Mouse (Mus musculus) ovary, postnatal 36 days (tissue): ENCODE measurements around the gene Ttc6.

Source experiments
- DNase-seq: peaks from one replicate; pipeline ENCODE4 v3.0.0; 2022; ENCODE audit warnings: low spot score, mixed read lengths

Ttc6 gene

GRCm38 (mm10) chr12:57563909-57564308, at the start of gene Ttc6:
Gene Ttc6 (plus strand): TSS chr12:57564113.
- no peak for DNase-seq

- DNase-seq = no peak
Observed at GRCm38 (mm10) chr12:57514552-57514951, 49.4 kb upstream of the Ttc6 start.

- no peak for DNase-seq
Observed at GRCm38 (mm10) chr12:57515702-57516377, 48.1 kb upstream of the Ttc6 start.

- DNase-seq = no peak
Observed at GRCm38 (mm10) chr12:57528335-57528734, 35.6 kb upstream of the Ttc6 start.

- DNase-seq = no peak
Observed at GRCm38 (mm10) chr12:57530474-57530873, 33.4 kb upstream of the Ttc6 start.

DNA sequence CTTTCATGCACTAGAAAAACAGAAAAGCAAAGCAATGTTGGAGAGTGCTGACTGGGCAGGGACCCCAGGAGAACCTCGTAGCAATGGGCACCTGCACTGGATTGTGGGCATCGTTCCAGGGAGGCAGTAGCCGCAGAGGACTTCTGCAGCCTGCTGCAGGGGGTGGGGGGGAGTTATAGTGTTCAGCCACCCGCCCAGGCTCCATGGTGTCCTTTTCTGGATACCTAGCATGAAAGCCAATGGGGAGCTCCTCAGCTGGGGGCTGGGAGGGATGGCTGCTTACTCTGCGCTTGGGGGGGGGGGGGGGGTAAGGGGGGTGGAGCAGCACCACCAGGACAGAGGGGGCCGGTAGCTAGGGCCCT, 29.4 kb upstream of the Ttc6 start:
- no peak for DNase-seq

GRCm38 (mm10) chr12:57534879-57535611, 28.9 kb upstream of the Ttc6 start:
- no peak for DNase-seq

DNA sequence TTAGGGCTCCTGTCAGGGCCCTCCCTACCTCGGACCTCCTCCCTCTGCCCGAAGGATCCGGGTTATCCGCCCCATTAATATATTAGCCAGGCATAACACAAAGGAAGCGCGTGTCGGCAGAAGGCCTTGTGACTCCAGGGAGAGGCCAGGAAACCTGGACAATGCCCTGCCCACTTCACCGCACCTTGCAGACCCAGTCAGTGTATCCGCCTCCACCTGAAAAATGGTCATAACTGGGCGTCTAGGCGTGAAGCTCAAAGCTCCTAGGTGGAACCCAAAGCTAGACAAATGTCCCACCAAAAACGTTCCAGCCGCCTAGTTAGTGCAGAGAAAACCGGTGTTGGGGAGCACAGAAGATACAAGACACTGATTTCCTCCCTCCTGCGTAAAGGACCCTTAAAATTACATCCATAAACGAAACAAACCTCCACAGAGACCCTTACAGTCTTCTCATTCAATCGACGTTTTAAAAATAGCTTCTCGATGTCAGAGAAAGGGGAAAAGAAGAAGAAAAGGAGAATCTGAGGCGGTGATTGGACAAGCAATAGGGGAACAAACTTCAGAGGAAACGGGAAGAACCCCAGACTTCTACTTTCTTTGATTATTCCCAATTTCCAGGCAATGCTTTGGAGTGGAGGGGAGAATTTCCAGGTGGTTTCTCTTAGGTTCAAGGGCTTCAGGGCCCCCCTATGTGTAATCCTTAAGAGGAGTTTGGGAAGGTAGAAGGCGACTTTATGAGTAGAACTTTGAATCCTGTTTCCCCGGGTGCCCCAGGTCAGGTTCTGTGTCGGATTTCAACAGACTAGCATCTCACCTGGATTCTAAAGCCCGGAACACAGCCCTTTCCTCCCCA, 27.6 kb upstream of the Ttc6 start:
- no peak for DNase-seq

DNA sequence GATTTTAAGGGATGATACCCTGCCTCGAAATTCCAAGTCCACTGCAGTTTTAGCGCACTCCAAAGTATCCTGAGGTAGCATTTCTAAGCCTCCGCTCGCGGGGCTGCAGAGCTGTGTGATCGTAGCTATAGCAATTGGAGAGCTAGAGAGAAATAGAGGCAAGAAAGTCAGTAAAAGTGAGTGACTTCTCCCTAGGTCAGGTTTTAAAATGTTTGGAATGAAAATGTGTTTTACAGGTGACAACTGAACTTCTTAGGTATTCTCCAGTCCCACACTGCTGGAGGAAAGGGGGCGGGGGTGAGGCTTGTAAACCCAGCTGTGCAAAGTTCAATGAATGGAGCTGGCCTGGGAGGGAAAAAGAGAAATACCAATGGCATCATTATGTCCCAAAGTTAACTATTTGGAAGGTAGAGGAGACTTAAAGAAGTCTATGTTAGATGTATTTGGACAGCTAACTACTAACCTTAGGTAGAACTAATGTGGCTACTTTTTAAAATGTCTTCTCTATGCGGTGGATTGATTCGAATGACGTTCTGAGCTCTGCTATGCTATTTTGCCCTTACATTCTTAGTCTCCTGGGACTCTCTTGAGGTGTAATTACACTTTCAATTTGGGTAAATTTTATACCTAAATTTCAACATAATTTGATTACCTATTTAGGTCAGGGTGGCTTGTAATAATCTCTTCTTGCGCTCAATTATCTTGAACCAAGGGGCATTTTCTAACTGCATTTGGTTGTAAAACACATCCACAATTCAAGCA, 26.8 kb upstream of the Ttc6 start:
- no peak for DNase-seq

DNA sequence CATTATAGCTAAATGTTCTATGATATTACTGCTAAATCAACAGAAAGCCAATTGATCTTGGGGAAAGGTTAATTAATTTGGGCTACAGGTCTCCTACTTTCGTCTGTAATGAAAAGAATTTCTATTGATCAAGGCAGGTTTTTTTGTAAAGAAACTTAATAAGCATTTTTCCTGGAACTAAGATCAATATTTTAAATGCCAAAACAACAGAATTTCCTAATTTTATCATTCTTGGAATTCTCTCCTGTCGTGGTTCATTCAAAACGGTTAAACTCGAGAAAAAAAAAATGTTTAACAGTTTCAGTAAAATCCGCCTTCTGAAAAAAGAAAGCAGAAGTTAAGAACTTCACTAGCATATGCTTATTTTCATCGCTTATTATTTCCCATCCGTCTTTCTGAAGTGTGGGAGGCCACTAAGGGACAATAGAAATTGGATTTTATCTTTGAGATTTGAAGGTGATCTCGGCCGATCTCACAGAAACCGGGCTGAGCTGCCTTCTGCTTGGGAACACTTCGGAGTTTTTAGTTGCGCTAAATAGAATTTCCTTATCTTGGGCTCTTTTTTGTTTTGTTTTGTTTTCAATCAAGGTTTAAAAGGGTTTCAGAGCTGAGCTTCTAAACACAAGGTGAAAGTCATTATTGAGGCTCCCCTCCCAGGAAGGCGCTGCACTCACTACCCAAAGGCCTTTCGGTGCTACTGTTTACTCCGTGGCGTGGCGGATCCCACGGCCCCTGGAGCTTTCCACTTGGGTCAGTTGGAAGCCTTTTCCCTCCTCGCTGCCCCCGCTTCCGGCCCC, 25.9 kb upstream of the Ttc6 start:
- no peak for DNase-seq

GRCm38 (mm10) chr12:57538588-57539550, 25.0 kb upstream of the Ttc6 start:
- peak; percentile 38 for DNase-seq

DNA sequence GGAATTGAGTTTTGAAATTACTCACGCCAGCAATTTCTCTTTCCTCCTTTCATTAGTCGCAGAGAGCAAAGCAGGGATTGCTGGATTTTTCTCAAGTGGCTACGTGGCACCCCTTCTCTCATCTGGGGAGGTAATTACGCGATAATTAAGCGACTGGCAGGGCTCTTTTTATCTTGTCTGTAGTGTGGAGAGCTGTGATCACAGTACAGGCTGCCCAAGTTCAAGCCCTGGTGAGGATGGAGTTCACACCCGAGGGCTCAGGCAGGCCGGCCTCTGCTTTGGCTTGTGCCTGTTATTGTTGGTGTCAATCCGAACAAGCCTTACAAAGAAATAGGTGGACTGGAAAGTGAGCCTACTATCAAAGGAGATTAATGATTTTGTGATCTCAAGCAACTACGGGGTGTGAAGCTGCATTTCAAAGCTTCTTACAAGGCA, 24.3 kb upstream of the Ttc6 start:
- no peak for DNase-seq

DNA sequence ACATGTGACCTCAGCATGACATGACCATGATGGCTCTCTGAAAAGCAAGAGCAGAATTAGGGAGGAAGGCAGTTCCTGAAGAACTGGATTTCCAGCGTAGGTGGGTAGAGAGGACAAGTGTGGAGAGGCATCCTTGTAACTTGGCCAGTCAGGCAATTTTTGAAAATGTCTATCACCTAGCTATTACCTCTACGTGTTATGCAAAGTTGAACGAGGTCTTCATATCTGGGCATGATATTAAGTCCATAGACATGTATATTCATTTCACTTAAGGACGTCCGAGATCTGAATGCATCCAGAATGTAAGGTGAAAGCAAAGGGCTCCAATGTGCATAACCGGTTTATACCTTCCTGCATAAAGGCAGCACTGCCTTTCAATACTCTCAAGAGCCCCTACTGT, 22.8 kb upstream of the Ttc6 start:
- no peak for DNase-seq

DNA sequence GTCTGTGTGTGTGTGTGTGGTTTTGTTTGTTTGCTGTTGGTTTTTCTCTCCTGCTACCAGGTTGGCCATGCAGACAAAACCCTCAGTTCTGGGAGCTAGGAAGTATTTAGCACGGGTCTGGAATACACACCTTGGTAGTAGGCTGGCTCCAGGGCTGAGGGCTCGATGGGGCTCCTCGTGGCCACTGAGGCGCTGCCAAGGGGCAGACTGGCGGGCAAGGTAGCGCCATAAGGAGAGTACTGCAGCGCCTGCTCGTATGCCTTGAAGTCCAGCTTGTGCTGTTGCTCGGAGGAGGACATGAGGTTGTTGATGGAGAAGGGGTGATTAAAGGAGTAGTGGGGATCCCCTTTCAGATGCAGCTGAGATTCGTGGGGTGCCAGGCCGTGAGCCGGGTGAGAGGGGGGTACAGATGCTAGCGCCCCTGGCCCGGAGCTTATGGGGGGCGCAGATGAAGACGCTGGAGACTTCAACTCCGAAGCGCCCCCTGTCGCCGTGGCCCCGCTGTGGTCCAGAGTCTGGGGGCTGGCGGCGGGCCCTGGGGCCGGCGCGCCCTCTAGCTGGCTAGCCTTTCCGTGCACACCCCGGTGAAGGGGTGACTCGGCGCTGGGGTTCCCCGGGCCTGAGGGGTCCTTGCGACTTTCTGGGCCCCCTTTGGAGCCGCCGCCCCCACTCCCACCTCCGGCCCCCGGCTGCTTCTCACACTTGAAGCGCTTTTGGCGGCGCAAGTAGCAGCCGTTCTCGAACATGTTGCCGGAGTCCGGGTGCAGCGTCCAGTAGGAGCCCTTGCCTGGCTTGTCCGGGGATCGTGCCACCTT, 21.8 kb upstream of the Ttc6 start:
- no peak for DNase-seq

DNA sequence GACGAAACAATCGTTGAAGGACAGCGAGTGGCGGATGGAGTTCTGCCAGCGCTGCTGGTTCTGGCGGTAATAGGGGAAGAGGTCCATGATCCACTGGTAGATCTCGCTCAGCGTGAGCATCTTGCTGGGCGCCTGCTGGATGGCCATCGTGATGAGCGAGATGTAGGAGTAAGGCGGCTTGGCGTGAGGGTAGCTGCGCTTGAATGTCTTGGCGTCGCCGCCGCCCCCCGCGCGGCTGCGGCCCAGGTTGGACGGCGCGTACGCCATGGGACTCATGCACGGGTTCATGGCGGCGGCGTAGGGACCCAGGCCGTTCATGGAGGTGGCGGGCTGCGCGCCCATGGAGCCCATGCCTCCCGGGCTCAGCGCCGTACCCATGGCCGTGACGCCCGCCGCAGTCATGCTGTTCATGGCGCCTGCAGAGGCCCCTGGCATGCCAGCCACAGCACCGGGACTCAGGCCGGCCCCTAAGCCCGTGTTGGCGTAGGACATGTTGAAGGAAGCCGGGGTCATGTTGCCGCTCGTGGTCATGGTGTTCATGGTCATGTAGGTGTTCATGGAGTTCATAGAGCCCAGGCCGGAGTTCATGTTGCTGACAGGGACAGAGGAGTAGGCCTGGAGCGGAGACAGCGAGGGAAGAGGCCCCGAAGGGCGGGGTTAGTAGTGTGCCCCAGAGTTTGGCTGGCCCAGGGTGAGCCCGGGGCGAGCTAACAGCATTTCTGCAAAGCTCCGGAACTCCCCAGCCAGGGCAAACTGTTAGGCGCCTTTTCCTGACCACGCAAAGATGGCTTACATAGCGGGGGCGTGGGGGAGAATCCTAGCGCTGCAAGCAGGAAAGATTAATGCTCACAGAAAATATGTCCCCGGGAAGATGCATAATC, 20.9 kb upstream of the Ttc6 start:
- no peak for DNase-seq

- DNase-seq = no peak
Observed at GRCm38 (mm10) chr12:57543627-57543991, 20.3 kb upstream of the Ttc6 start.

GRCm38 (mm10) chr12:57544641-57545370, 19.1 kb upstream of the Ttc6 start:
- DNase-seq = peak; percentile 54
